Mouse (Mus musculus) midbrain, embryonic 15.5 days (tissue): ENCODE data around the gene Cd9. TPM values are rescaled to one million over a fixed set of nuclear protein-coding genes. Genes with fewer than 3 reads are reported as not detected.

Experiments
- ATAC-seq: fragments of 200-750 bp; cut with Nextera tagmentation; replicated peaks from 2 replicates; pipeline ENCODE4 v1.8.0; 2017; ENCODE audit warnings: moderate TSS enrichment
- H3K27ac ChIP-seq: fragments of 300-500 bp; sonication (generic); 2 replicates; pipeline ENCODE4 v1.5.1; 2015; ENCODE audit warnings: mild to moderate bottlenecking, inconsistent platforms
- H3K27me3 ChIP-seq: fragments of 300-500 bp; sonication (generic); replicated peaks from 2 replicates; pipeline ENCODE4 v1.6.1; 2015; ENCODE audit warnings: inconsistent platforms
- H3K36me3 ChIP-seq: fragments of 300-500 bp; sonication (generic); replicated peaks from 2 replicates; pipeline ENCODE4 v1.6.1; 2015; ENCODE audit warnings: inconsistent platforms
- H3K4me1 ChIP-seq: fragments of 300-500 bp; sonication (generic); 2 replicates; pipeline ENCODE4 v1.6.1; 2015; ENCODE audit warnings: inconsistent platforms
- H3K4me2 ChIP-seq: fragments of 300-500 bp; sonication (generic); 2 replicates; pipeline ENCODE4 v1.6.1; 2015; ENCODE audit warnings: inconsistent platforms, mild to moderate bottlenecking, moderate library complexity
- H3K4me3 ChIP-seq: fragments of 300-500 bp; sonication (generic); 2 replicates; pipeline ENCODE4 v1.5.1; 2015; ENCODE audit warnings: mild to moderate bottlenecking, inconsistent platforms
- H3K9ac ChIP-seq: fragments of 300-500 bp; sonication (generic); 2 replicates; pipeline ENCODE4 v1.6.1; 2015; ENCODE audit warnings: mild to moderate bottlenecking, inconsistent platforms
- H3K9me3 ChIP-seq: fragments of 300-500 bp; sonication (generic); 2 replicates; pipeline ENCODE4 v1.6.1; 2016; ENCODE audit warnings: inconsistent platforms
- WGBS: fragments of 180-500 bp; shearing (Covaris S2); methylation state at CpG from one replicate; pipeline ENCODE4 v1.1.7; 2015; ENCODE audit warnings: mixed read lengths; 5-methylcytosine and 5-hydroxymethylcytosine counted together
- polyA plus RNA-seq: library from polyadenylated mRNA; unstranded; fragments of >200 nt; fragmentation: Nextera tagmentation; extraction: Ambion mirVana; gene quantifications from 2 replicates; pipeline ENCODE4 v1.2.1, GENCODE M21; 2015

The Cd9 gene
- polyA plus RNA-seq, 1 experiment from 2014 or later: 58.9 TPM

DNA sequence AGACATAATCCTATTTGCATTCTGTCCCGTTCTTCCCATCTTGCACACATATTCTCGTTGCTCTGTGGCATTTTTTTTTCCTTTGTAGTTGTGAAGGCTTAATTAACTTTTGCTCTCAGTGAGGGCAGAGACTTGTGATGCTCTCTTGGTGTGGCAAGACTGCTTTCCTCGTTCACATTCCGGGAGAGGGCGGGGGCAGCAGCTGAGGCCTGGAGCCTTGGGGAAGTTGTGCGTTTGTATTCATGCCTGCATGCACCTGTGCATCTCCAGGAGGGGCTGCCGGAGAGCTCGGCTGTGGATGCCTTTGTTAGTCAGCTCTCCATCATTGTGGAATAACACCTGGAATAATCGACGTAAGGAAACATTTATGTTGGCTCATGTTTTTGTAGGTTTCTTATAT is 52.0 kb downstream of the Cd9 start:
- no peak overlapping the region for H3K4me3 ChIP-seq
- H3K27me3 ChIP-seq: no peaks in the 10 kb centered on the region
- H3K4me1 ChIP-seq: no peaks in the 10 kb centered on the region
- H3K36me3 ChIP-seq: no peaks in the 10 kb centered on the region
- no peak for ATAC-seq
- H3K9ac ChIP-seq: no peak overlapping the region
- no peak overlapping the region for H3K4me2 ChIP-seq
- H3K9me3 ChIP-seq: no peaks in the 10 kb centered on the region
- 54% methylated on average over 10 of the region's 10 CpGs for WGBS
- H3K27ac ChIP-seq: no peak overlapping the region

DNA sequence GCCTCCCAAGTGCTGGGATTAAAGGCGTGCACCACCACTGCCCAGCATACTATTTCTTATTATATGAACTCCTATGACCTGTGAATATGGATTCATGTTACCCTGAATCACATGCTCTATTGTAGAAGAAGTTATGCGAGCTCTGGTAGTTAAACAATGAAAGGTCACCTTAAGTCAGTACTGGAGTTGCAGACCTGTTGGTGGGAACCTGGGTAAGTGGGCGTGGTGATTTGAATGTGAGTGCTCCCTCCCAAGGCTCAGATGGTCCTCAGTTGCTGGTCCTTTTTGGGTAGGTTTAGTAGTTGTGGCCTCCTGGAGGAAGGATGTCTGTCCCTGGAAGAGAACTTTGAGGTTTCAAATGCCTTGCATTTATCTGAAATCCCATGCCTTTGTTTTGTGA is 57.8 kb downstream of the Cd9 start:
- WGBS: 96% methylated on average over 3 of the region's 3 CpGs
- H3K27me3 ChIP-seq: no peaks in the 10 kb centered on the region

DNA sequence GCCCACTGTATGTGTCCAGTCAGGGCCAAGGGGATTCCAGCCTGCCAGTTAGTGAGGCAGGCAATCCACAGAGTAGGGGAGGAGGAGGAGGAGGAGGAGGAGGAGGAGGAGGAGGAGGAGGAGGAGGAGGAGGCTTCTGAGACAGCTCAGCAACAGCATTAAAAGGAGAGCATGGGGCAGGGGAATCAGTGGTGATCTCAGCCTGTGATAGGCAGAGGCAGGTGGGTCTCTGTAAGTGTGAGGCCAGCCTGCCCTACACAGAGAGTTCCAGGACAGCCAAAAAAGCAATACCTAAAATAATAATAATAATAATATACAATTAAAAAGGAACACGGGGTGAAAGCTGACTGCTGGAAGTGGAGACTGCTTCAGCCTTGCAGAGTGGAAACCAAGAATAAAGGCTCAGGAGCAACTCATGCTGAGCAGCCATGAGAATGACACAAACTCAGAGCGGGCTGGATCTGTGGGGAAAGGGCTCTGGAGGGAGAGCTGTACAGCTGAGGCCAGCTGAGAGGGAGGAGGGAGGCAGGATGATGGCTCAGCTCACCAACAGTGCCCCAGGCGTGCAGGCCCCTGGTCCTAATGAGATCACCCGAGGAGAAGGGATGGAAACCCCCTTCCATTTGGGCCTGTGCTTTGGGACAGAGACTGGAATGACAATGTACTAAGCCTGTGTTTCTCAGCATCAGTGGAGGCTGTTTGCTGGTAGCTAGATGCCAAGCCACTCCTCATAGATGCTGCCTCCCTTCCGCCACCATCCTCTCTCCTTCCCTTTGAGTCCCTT is 59.7 kb downstream of the Cd9 start:
- Histone ChIP-seq H3K27ac (no peak overlapping the region), H3K36me3 (no peaks in the 10 kb centered on the region), H3K27me3 (0 out of 2 replicates have a peak, but pooled peaks cover 3% of the 10 kb centered on the region), H3K9me3 (no peaks in the 10 kb centered on the region), H3K9ac (no peak overlapping the region), H3K4me3 (no peak overlapping the region), H3K4me2 (no peak overlapping the region), H3K4me1 (no peaks in the 10 kb centered on the region)
- 51% methylated on average over 5 of the region's 5 CpGs for WGBS
- ATAC-seq: no peak

More for the DNA sequence above, 57.8 kb downstream of the Cd9 start:
- H3K9me3 ChIP-seq: no peaks in the 10 kb centered on the region
- H3K4me2 ChIP-seq: no peak overlapping the region
- H3K4me1 ChIP-seq: no peaks in the 10 kb centered on the region
- no peak for ATAC-seq
- no peak overlapping the region for H3K27ac ChIP-seq
- H3K4me3 ChIP-seq: no peak overlapping the region
- H3K9ac ChIP-seq: no peak overlapping the region
- H3K36me3 ChIP-seq: no peaks in the 10 kb centered on the region

DNA sequence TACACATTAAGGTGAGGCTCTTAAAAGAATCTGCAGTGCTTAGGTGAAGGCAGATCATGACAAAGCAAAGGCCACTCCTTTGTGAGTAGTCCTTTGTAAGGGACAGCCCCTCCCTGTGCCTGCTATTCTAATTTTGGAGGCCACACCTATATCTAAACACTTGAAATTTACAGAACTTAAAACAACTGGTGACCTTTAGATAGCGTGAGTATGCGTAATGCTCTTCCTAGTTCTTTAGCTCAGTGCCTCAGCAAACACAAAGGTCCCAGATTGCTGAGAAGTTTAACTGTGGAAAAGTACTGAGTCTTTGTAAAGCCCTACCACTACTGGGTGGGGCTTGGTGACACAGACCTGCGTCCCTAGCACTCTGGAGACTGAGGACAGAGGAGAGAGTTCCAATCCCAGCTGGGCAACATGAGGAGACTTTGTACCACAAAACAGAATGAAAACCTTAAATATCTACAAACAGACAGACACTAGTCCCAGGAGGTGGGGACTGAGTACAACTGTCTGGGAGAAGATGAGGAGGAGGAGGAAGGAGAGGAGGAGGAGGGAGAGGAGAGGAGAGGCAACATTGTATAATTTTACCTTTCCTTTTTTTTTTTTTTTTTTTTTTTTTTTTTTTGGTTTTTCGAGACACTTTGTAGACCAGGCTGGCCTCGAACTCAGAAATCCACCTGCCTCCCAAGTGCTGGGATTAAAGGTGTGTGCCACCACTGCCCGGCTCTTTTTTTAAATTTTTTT is 60.7 kb downstream of the Cd9 start:
- H3K9ac ChIP-seq: no peak overlapping the region
- no peaks in the 10 kb centered on the region for H3K4me1 ChIP-seq
- no peaks in the 10 kb centered on the region for H3K36me3 ChIP-seq
- 0 out of 2 replicates have a peak, but pooled peaks cover 3% of the 10 kb centered on the region for H3K27me3 ChIP-seq
- H3K9me3 ChIP-seq: no peaks in the 10 kb centered on the region
- ATAC-seq: no peak
- no peak overlapping the region for H3K4me3 ChIP-seq
- no peak overlapping the region for H3K27ac ChIP-seq
- WGBS: 76% methylated on average over 6 of the region's 6 CpGs
- no peak overlapping the region for H3K4me2 ChIP-seq

DNA sequence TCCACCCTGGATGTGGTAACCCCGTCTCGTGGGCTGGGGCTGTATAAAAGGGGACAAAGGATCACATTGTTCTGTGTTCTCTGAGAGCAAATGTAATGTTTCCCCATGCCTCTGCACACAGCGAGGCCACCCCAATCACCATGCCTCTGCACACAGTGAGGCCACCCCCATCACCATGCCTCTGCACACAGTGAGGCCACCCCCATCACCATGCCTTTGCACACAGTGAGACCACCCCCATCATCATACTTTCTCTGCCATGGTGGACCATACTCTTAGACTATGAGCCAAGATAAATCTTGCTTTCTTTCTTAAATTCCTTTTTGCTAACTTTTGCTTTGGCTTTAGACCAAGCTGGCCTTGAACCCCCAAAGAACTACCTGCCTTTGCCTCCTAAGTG is 61.3 kb downstream of the Cd9 start:
- H3K36me3 ChIP-seq: no peaks in the 10 kb centered on the region
- no peak for ATAC-seq
- no peak overlapping the region for H3K4me3 ChIP-seq
- no peak overlapping the region for H3K4me2 ChIP-seq
- 0 out of 2 replicates have a peak, but pooled peaks cover 3% of the 10 kb centered on the region for H3K27me3 ChIP-seq
- H3K9ac ChIP-seq: no peak overlapping the region
- H3K9me3 ChIP-seq: no peaks in the 10 kb centered on the region
- H3K4me1 ChIP-seq: no peaks in the 10 kb centered on the region
- H3K27ac ChIP-seq: no peak overlapping the region
- WGBS: 52% methylated on average over 3 of the region's 3 CpGs

DNA sequence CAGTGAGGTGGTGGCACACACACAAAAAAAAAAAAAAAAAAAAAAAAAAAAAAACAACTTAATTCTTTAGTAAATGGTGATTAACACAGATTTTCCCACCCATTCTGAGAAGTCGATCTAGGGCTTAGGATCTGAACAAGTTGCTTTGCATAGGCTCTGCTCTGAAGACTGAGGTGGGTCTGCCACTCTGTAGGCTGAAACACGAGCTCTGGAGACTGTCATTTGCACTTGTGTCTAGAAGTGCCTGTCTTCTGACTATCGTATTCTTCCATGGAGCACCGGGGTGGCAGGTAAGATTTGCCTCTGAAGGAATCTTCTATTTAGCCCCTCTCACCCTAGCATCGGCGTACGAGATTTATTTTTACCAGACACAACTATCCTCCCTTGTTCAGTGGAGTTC is 62.1 kb downstream of the Cd9 start:
- Histone ChIP-seq H3K4me2 (no peak overlapping the region), H3K9me3 (no peaks in the 10 kb centered on the region), H3K36me3 (no peaks in the 10 kb centered on the region), H3K27me3 (0 out of 2 replicates have a peak, but pooled peaks cover 3% of the 10 kb centered on the region), H3K4me1 (no peaks in the 10 kb centered on the region), H3K9ac (no peak overlapping the region), H3K4me3 (no peak overlapping the region), H3K27ac (no peak overlapping the region)
- ATAC-seq: no peak
- 80% methylated on average over 7 of the region's 7 CpGs for WGBS

DNA sequence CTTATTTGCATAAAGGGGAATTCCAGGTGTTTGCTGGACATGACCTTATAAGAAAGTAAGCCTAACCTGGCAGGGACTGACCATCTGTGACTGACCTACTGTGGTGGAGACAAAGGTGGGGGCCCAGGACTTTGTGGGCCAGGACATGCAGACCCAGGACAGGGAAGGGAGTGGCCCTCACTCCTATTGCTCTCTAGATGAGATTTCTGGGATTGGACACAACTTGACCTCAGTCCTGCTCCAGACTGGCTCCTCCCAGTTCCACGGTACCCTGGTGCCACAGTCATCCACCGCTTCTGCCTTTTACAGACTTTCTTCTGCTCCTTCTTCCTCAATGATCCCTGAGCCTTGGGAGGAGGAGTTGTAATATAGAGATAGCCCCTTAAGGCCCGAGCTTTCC is 63.6 kb downstream of the Cd9 start:
- peaks cover 6% of the 10 kb centered on the region; the same call in 1 of the 2 replicates for H3K4me1 ChIP-seq
- no peak overlapping the region for H3K4me2 ChIP-seq
- H3K9ac ChIP-seq: no peak overlapping the region
- no peak overlapping the region for H3K27ac ChIP-seq
- no peak for ATAC-seq
- H3K4me3 ChIP-seq: no peak overlapping the region
- no peaks in the 10 kb centered on the region for H3K36me3 ChIP-seq
- H3K9me3 ChIP-seq: no peaks in the 10 kb centered on the region
- 76% methylated on average over 3 of the region's 3 CpGs for WGBS
- 0 out of 2 replicates have a peak, but pooled peaks cover 3% of the 10 kb centered on the region for H3K27me3 ChIP-seq

DNA sequence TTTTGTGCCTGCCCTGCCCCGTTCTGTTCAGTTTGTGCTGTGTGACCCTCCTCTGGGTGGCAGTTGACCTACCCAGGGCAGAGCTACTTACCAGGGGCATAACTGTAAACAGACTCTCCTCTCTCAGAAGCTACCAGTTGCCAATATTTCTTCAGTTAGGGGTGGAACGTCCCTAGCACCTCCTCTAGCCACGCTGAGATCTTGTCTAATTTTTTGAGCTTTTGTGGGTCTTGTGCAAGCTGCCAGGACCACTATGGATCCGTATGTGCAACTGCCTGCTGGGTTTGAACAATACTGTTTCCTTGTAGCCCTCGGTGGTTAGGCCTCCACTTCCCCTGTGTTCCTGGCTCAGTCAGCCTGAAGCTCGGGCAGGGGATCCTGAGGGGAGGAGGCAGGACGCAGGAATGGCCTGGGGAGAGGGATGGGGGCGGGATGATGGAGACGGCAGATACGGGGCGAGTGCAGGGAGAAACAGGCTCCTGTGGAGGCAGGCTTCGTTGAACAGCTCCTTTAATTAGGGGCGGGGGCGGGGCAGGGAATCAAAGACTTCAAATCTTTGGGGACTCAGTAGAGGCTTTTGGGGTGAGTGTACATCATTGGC is 64.1 kb downstream of the Cd9 start:
- H3K9ac ChIP-seq: no peak overlapping the region
- H3K27me3 ChIP-seq: 0 out of 2 replicates have a peak, but pooled peaks cover 3% of the 10 kb centered on the region
- H3K36me3 ChIP-seq: no peaks in the 10 kb centered on the region
- WGBS: 11% methylated on average over 14 of the region's 14 CpGs
- ATAC-seq: no peak
- H3K9me3 ChIP-seq: no peaks in the 10 kb centered on the region
- no peak overlapping the region for H3K27ac ChIP-seq
- peaks cover 6% of the 10 kb centered on the region; the same call in 1 of the 2 replicates for H3K4me1 ChIP-seq
- no peak overlapping the region for H3K4me3 ChIP-seq
- no peak overlapping the region for H3K4me2 ChIP-seq

DNA sequence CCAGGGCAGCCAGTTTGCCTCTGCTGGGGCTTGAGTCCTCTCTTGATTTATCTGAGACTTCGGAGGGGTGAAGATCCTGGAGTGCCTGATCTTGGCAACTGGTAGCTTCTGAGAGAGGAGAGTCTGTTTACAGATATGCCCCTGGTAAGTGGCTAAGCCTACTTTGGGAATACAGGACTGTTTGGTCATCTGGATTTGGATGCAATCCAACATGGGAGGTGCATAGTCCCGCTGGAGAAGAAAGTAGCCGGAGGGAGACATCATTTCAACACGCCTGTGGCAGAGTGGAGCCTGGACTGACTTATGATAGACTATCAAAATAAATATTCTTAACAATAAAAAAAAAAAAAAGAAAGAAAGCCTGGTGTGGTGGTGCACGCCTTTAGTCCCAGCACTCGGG is 64.8 kb downstream of the Cd9 start:
- Histone ChIP-seq H3K4me3 (no peak overlapping the region), H3K9me3 (no peaks in the 10 kb centered on the region), H3K27ac (no peak overlapping the region), H3K9ac (no peak overlapping the region), H3K4me1 (peaks cover 6% of the 10 kb centered on the region; the same call in 1 of the 2 replicates), H3K4me2 (no peak overlapping the region), H3K36me3 (no peaks in the 10 kb centered on the region), H3K27me3 (0 out of 2 replicates have a peak, but pooled peaks cover 3% of the 10 kb centered on the region)
- WGBS: 86% methylated on average over 6 of the region's 6 CpGs
- ATAC-seq: no peak

DNA sequence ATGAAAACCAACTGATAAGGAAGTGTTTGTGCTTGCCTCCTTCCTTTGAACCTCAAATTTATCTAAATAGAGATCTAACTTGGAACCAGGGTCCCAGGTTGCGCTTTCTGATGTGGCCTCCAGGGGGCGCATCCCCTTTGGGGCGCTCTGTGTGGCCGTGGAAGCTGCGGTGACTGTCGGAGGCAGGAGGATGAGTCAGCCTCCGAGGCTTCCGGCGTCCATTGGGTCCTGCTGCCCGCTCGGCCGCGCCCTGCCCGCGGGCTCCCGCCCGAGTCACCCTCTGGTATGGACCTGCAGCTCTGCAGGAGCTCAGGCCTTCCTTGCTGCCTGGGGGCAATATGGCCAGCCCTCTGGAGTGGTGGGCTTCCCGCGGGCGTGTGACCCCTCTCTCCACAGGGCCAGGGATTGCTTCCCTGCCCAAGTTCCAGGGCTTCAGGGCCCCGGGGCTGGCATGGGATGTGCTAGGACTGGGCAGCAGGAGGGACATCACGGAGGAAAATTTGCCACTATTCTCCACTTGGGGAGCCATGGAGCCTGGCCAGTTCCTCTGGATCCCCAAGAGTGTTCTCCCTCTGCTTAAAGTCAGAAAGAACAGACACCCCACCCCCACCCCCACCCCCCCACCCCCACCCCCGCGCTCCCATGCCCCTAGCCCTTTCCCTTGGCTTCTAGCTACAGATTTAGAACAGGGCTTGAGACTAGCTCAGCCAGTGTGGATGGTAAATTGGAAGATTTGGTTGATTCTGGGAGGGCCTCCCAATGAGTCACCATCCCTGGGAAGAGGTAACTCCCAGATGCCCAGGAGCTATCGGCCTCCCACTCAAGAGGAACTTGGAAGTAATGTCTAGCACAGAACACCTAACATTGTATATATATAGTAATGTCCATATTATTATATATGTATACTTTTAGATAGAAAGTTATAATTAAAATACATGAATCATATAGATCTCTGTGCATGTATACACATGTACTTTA is 67.9 kb downstream of the Cd9 start:
- H3K36me3 ChIP-seq: no peaks in the 10 kb centered on the region
- H3K9ac ChIP-seq: peak overlapping the region; percentile 50
- H3K9me3 ChIP-seq: no peaks in the 10 kb centered on the region
- peak; percentile 88 for ATAC-seq
- 0 out of 2 replicates have a peak, but pooled peaks cover 3% of the 10 kb centered on the region for H3K27me3 ChIP-seq
- H3K4me1 ChIP-seq: peaks cover 18% of the 10 kb centered on the region; the same call in 1 of the 2 replicates
- peak overlapping the region; percentile 52 for H3K27ac ChIP-seq
- H3K4me3 ChIP-seq: peak overlapping the region; percentile 41
- 2% methylated on average over 23 of the region's 25 CpGs for WGBS
- H3K4me2 ChIP-seq: peak overlapping the region; percentile 92

DNA sequence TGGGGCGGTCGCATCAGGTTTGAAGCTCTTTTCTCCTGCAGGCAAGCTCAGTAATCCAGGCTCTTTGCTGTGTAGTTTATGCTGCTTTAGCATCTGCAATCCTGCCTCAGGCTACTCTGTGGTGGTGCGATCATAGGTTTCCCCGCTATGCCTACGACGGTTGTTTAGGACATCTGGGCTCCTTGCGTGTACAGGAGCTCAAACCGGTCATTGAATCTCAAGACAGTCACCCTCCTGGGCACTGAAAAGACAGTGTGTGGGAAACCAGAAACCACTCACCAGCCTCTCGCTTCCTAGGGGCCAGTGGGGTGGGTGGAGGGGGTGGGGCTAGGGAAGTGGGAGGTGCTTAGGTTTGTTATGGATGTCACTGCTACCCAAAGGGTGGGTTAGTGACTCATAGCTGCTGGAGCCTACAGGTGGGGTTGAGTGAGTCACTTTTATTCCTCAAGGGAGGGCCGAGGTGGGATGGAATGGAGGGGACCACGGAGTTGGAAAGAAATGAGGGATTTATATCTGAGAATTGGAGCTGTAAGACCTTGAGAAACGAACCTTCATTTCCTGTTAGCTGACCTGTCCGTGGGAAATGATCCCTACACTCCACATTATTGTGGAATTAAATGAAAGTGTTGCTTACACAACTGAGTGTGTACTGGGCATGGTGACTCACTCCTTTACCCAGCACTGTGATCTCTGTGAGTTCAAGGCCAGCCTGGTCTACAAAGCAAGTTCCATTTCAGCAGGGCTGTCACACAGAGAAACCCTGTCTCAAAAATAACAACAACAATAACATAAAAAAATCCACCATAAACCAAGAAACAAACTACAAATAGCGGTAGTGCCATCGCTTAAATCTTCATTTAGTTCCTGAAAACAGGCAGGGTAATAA is 69.1 kb downstream of the Cd9 start:
- 63% methylated on average over 15 of the region's 15 CpGs for WGBS
- ATAC-seq: no peak
- H3K4me2 ChIP-seq: no peak overlapping the region

More for the DNA sequence above, 69.1 kb downstream of the Cd9 start:
- H3K4me1 ChIP-seq: peaks cover 18% of the 10 kb centered on the region; the same call in 1 of the 2 replicates
- H3K27me3 ChIP-seq: 0 out of 2 replicates have a peak, but pooled peaks cover 3% of the 10 kb centered on the region
- no peaks in the 10 kb centered on the region for H3K9me3 ChIP-seq
- no peaks in the 10 kb centered on the region for H3K36me3 ChIP-seq
- no peak overlapping the region for H3K4me3 ChIP-seq
- no peak overlapping the region for H3K9ac ChIP-seq
- no peak overlapping the region for H3K27ac ChIP-seq
